Mouse (Mus musculus) left cerebral cortex, postnatal 25 days (tissue): ENCODE measurements around the gene Clint1. TPM values are rescaled to one million over a fixed set of nuclear protein-coding genes. Genes with fewer than 3 reads are reported as not detected.

Experiments
- DNase-seq, 2 experiments: peaks; one replicate each; pipeline ENCODE4 v3.0.0; 2022; ENCODE audit warnings: low spot score in 2 of 2, mixed read lengths in 1 of 2
- intact Hi-C: fragments of 180-260 bp; cut with DNase I; formaldehyde crosslinking; loops from one replicate; pipeline ENCODE4 v1.15.1; 2025
- total RNA-seq, 2 experiments: library from RNA; stranded (reverse); gene quantifications; 2 replicates each; pipeline ENCODE4 v1.2.3; 2021

The Clint1 gene
- total RNA-seq: 10 to 100 TPM; 51.1 to 52.3 TPM

DNA sequence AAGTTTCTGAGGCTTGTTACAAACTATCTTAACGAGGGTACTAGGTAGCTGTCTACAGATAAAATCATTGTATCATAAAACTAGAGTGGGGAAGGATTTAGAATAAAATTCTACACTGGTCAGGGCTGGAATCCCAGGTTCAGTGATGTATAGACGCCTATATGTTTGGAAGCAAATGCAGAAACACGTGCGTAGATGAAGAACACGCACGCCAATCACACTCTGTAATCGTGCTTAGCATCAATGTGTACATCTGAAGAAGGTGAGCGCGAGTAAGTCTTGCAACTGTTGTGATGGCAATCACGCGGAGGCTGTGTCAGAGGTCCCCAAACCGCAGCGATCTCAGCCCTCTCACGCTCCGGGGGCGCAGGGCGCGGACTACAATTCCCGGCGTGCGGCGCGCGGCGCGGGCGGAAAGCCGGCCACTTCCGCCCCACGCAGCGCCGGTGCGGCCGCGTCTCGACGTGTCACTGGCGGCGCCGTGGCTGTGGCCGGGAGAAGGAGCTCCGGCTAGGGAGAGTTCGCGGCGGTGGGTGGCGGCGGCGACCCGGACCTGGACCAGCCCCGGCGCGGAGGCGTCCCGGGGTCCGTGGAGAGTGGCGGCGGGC is at the start of gene Clint1:
TSS of gene Clint1 (plus strand) at position 536 of the 608 bp plus-strand sequence.
- intact Hi-C loops: no loop called here

DNA sequence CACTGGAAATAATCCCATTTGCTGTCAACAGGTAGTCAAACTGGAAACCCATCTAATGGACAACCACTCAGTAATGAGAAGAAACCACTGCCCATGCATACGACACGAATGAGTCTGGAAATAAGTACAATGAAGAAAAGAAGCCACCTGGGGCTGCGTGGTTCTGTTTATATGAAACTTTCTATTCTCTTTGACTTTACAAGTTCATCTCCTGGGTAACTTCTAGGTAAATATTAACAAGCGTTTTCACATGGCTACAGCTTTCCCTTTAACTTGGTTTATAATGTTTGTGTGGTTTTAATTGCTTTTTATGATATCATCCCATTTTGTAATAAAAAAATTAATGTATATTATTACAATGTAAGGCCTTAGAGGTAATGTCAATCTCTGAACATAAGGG is 47.8 kb upstream of the Clint1 start:
- intact Hi-C loops: no loop called here

More for the DNA sequence above, at the start of gene Clint1:
- DNase-seq: peak; percentile 86 to 89

GRCm38 (mm10) chr11:45805312-45805772 is 46.5 kb upstream of the Clint1 start:
- intact Hi-C loops: no loop called here
- no peak for DNase-seq

More for the DNA sequence above, 47.8 kb upstream of the Clint1 start:
- no peak for DNase-seq

DNA sequence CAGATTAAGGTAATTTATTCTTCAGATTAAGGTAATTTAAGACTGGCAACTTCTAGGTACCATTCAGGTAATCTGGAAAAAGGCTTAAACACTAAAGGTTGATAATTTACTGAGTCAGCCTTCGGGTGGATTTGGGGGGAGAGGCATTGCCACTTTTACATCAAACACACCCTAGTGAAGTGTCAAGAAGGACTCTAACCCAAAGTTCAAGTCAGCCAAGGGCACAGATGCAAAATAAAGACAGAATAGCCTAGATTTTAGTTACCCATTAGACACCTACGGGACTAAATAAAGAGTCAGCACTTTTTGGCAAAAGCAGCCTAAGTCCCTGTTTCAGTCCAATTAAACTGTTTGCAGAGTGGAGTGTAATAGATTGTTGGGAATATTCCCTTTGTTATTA is 46.0 kb upstream of the Clint1 start:
- intact Hi-C loops: no loop called here
- no peak for DNase-seq

DNA sequence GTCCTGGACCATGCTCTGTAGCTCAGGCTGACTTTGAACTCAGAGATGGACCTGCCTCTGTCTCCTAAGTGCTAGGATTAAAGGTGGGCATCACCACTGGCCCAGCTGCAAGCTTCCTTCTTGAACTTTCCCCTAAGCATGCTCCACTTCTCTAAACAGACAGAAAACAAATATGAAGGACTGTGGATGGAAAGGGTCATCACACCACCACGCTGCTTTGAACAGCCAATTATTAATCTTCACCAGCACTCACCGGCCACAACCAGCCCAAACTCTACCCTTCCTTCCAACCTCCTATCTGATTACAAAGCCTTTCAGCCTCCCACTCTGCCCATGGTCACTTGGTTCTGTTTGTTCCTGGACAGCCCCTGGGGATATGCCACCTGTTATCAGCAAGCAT is 45.6 kb upstream of the Clint1 start:
- no peak for DNase-seq
- intact Hi-C loops: no loop called here

- intact Hi-C loops: no loop called here
- no peak for DNase-seq
These were observed 45.0 kb upstream of the Clint1 start for GRCm38 (mm10) chr11:45806809-45807208.

- DNase-seq: peak in 1 of 2 experiments; percentile 2
- intact Hi-C loops: no loop called here
These were observed 44.0 kb upstream of the Clint1 start for GRCm38 (mm10) chr11:45807820-45808219.

- no peak for DNase-seq
- intact Hi-C loops: no loop called here
These were observed 42.4 kb upstream of the Clint1 start for GRCm38 (mm10) chr11:45809424-45809823.

DNA sequence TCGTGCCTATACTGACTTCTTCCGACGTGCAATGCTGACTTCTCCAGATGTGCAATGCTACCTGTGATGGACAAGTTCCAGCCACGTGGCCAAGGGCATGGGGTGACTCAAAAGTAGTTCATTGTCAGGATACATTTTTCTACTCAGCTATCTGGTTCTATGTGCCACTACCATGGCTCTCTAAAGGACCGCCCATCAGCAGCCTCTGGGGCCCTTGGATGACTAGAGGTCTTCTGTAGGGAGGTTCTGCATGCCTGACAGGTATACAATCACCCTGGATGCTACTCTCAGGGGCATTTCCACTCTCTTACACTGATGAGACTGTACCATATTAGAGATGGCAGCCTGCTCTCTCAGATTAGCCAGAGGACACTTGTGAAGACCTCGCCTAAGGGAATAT is 41.8 kb upstream of the Clint1 start:
- intact Hi-C loops: no loop called here
- no peak for DNase-seq

DNA sequence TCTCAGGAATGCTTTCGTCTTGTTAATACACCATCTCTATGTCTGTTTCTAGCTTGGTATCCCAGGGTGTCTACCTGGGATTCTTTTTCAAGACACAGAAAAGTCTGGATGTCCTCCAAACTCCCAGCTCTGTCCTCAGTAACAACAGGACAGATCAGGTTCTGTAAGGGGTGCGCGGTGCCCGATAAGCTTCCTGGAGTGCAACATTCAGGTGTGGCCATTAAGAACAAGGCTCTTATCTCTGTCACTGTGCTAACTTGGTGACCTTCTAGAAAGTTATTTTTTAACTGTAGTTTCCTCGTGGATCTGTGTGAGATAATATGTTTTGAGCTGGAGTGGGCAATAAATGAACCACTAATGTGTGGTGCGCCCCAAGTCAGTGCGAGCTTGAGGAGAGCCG is 41.0 kb upstream of the Clint1 start:
- no peak for DNase-seq
- intact Hi-C loops: no loop called here

DNA sequence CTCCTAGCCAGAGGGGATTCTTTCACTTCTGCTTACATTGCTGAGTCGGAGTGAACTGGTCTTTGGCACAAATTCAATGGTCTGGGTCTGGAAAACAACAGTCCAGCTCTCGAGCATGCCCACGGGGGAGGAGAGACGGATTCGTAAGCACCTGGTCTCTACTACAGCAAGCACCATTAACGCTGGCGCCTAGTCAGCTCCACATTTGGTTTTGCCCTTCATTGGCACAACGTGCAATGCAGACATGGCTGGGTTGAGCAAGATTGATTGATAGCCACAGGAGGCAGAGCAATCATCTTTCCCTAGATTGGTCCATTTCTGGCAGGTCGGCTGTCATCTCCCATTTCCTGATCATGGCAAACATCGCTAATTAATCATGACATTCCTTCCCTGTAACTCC is 36.2 kb upstream of the Clint1 start:
- DNase-seq: no peak
- intact Hi-C loops: no loop called here

DNA sequence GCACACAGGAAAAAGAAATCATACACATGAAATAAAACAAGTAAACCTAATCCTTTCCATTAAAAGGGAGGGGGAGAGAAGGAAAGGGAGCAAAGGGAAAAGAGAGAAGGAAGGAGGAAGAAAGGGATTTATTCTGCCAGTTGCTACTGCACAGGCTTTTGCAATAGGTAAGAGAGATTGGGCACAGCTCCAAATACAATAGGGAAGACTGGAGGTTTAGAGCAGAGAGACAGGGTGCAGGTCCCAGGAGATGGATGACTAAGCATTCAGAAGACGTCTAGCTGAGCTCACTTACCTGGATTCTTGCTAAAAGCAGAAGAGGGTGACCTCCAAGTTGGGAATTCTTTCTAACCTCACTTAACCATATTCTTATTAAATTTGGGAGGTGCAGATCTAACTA is 35.1 kb upstream of the Clint1 start:
- DNase-seq: no peak
- intact Hi-C loops: no loop called here

DNA sequence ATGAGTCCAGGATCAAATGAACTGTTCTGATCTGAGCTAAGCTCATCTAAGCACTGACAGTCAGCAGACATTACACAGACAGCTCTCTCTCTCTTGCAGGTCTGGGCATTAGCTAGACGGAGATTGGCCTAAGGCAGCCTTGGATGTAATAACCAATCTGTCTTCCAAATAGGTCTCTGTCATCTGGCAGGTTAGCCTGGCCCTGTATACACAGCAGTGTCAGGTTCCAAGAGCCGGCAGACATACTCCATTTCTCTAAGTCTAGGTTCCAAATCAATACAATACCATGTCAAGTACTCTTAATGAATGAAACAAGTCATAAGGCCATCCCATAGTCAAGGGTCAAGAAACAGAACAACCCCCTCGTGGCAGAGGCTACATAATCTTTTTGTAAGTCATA is 33.9 kb upstream of the Clint1 start:
- intact Hi-C loops: no loop called here
- DNase-seq: no peak

DNA sequence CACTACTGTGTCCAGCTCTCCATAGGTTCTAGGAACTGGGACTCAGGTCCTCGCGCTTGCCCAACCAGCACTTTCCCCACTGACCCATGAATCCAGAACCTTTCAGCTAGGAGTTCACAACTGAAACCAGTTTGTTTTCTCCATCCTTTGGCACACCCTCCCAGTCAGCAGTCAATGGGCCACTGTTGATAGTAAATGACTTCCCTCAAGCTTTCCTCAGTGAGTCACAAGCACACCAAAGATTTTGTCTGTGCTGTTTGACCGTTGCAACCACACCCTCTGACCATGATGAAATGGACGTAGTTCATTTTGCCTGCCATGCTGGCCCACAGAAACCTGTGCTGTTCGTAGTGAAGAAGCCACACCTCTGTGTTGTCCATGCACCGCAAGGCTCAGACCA is 30.9 kb upstream of the Clint1 start:
- intact Hi-C loops: no loop called here
- DNase-seq: no peak

- DNase-seq: no peak
- intact Hi-C loops: no loop called here
These were observed 21.7 kb upstream of the Clint1 start for GRCm38 (mm10) chr11:45830112-45830511.

GRCm38 (mm10) chr11:45830743-45831310 is 21.0 kb upstream of the Clint1 start:
- no peak for DNase-seq
- intact Hi-C loops: no loop called here

DNA sequence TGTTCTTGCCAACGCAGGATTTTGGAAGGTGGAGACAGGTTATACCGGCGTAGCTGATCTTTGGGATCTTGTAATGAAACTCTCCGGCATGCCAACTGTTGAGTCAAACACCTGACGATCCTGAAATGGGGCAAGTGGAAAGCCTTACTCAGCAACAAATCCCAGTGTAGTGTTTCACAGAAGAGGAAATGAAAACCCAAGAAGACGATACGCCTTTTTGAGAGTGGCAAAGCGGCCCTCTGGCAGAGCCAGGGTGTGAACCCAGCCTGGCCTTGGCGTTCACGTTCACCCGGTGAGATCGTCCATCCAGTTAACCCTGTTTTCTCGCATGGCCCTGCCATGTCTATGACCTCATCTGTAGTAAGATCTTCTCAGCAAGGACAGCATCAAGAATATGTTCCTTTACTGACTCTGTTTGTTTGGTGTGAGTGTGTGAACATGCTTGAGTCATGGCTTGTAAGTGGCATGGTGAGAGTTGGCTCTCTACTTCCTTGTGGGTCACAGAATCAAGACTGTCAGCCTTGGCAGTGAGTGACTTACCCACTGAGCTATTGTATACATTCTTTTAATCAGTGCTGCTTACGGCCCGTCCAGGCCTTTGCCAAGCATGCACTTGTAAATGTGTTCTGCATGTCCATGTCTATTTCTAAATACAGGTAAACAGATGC is 20.2 kb upstream of the Clint1 start:
- no peak for DNase-seq
- intact Hi-C loops: no loop called here

DNA sequence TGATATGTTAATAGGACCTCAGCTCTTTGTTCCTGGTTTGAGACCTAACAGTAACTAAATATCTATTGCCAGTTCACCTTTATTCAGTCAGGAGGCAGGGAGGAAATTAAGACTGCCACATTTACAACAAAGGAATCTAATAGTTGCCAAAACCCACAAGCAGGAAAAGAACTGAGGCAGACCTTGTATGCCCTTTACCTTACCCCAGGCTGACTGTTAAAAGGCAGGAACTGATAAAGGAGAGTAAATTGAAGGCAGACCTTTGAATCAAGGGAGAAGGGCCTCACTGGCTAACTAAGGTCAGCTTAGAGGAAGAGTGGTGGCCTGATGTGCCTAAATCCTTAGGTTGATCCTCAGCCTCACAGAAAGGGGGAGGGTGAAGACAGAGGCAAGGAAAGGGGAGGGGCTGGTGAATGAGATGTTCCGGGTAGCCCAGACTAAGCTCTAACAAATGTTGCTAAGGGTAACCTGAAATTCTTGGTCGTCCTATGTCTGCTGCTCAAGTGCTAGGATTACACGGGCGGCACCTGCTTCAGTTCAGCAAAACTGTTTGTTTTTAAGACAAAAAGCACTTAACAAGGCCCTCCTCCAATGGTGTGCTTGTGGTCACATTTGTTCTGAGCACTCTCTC is 16.1 kb upstream of the Clint1 start:
- intact Hi-C loops: no loop called here
- DNase-seq: no peak

DNA sequence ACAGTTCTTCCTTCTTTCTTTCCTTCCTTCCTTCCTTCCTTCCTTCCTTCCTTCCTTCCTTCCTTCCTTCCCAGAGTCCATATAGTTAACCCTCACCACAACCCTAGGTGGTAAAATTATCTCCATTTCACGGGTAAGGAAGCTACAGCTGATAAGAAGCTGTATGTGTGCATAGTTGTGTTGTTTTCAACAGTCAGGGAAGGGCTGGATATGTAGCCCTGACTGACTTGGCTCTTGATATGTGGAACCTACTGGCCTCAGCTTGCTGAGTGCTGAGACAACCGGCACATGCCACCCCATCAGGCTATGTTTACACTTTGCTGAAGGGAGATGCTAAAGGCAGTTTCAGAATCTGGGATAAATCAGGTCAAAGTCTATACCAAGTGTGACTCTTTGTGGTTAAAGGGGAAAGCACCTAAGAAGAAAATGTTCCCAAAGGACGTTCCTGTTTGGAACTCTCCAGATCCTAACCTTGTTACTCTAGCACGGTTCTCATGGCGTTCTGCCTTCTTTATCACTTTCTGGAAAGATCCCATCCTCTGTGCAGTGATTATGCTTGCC is 14.5 kb upstream of the Clint1 start:
- intact Hi-C loops: no loop called here
- DNase-seq: no peak

- intact Hi-C loops: no loop called here
- no peak for DNase-seq
These were observed 13.4 kb upstream of the Clint1 start for GRCm38 (mm10) chr11:45838450-45838849.
